Mouse (Mus musculus) layer of hippocampus, adult 9-10 months (tissue): ENCODE results near the gene Matn4.
A peak's percentile ranks its signal among the peaks of the same experiment; 100 is the strongest.

Experiments
- DNase-seq: peaks from one replicate; pipeline ENCODE4 v3.0.0; 2022; ENCODE audit warnings: low spot score

Matn4 gene

GRCm38 (mm10) chr2:164414581-164414980, 9.6 kb upstream of the Matn4 start:
- no peak for DNase-seq

DNA sequence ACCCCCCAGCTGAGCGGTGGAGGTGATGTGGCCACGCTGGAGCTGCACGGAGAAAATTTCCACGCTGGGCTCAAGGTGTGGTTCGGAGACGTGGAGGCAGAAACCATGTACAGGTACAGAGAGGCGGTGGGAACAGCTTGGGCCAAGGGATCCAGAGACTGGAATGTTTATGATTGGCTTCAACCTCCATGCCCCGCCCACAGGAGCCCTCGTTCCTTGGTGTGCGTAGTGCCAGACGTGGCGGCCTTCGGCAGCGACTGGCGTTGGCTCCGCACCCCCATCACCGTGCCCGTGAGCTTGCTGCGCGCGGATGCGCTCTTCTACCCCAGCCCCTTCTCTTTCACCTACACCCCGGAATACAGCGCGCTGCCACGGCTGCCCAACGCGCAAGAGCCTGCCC, 9.2 kb upstream of the Matn4 start:
- no peak for DNase-seq

DNA sequence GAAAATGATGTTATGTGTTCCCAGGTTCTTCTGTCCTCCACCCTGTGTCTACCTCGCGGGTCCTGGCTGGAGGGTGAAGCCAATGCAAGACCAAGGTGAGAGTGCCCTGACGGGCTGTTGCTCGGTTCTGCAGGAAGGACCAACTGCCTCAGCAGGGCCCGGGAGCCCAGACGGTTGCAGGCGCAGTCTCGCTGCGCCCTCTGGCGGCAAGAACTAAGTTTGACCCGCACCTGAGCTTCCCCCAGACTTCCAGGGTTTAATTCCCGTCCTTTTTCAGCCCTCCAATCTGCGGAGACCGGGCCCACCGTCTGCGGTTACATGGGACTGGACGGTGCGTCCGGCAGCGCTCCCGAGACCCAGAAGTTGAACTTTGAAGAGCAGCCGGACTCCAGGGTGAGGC, 2.7 kb upstream of the Matn4 start:
- no peak for DNase-seq

GRCm38 (mm10) chr2:164405519-164405918, 559 bp upstream of the Matn4 start:
- DNase-seq = no peak

- no peak for DNase-seq
Observed at GRCm38 (mm10) chr2:164404082-164404990, 624 bp downstream of the Matn4 start.

DNA sequence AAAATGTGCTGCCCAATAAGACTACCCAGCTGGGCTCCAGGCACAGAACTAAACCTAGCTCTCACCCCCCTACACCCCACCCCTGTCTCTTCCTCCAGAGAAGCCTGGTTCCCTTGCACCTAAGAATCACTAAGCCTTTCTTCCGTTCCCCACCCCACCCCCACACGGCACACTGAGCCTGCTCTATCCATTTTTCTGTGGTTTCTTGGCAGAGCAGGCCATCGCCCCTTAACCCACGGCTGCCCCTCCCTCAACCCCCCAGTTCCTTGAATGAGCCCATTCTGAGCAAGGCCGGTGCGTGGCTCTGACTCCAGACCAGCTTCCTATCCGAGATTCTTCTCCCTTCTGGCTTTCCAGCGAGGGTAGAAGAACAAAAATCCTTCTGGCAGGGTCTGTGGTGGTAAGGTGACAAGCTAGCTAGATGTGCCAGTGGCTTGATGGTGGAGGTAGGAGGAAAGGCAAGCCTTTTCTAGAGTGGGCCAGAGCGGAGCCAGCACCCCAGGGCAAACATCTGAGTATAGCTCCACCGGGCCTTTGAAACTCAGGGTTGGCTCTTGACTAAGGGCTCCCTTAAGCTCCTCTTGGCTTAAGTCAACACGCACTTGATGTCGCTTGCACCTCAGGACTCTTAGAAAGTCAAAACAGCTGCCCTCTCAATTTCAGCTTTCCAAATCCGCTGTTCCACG, 1.4 kb downstream of the Matn4 start:
- DNase-seq = no peak

- peak; percentile 39 for DNase-seq
Observed at GRCm38 (mm10) chr2:164402906-164403305, 2.1 kb downstream of the Matn4 start, which contains the start of gene Rbpjl. Rbpjl (plus strand) TSS chr2:164403141.

DNA sequence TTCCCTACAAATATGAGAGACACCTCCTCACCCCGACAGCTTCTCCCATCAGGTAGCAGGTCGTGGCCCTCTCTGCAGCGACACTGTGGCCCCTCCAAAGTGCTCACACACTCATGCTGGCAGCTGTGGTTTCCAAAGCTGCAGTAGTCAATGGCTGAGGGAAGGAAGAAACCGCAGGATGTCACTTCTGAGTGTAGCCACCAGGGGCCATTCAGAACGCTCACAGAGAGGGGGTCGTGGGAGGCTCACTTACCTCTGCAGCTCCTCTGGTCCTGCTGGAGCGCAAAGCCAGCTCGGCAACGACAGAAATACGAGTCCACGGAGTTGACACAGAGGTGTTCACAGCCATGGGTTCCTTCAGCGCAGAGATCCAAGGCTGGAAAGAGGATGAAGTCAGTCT, 8.0 kb downstream of the Matn4 start:
- DNase-seq = no peak

- DNase-seq = no peak
Observed at GRCm38 (mm10) chr2:164396076-164396475, 8.9 kb downstream of the Matn4 start.

- no peak for DNase-seq
Observed at GRCm38 (mm10) chr2:164393126-164393525, 11.8 kb downstream of the Matn4 start.

GRCm38 (mm10) chr2:164389499-164389898, 15.5 kb downstream of the Matn4 start:
- peak; percentile 63 for DNase-seq

GRCm38 (mm10) chr2:164389020-164389419, 15.9 kb downstream of the Matn4 start, which contains the start of gene Slpi:
Slpi (minus strand) TSS chr2:164389095.
- DNase-seq = no peak

- DNase-seq = no peak
Observed at GRCm38 (mm10) chr2:164386953-164387352, 18.0 kb downstream of the Matn4 start.

DNA sequence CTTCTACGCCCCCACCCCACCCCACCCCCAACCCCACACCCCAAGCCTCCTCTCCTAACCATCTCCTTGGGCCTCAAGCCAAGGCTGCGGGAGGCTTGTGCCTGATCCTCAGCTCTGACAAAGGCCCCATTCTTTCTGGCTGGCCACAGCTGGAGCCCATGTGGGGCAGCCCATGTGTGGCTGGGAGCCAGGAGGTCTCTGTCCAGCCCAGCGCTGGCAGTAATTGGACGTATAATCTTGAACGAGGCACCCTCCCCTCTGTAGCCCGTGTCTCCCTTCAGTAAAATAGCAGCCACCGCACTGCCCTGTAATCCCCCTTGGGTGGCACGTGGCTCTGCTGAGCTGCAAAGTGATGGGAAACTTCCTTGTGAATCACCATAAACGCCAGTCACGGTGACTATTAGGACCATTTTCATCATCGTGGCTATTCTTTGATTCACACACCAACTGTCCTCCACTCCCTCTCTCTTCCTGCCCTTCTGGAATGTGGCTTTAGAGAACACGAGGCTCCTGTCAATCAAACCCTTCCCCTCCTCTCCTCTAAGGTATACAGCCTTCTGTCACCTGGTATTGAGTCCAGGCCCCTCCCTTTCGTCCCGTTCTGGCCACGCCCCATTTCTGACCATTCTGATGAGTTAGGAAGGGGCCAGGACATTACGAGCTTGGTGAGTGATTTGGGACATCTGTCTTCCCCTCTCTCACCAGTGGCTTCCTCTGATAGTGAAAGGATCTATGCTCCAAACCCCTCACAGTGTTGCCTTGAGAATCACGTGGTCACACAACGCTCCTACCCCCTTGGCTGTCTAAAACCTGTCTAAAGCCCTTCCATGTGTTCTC, 18.8 kb downstream of the Matn4 start:
- DNase-seq = no peak

DNA sequence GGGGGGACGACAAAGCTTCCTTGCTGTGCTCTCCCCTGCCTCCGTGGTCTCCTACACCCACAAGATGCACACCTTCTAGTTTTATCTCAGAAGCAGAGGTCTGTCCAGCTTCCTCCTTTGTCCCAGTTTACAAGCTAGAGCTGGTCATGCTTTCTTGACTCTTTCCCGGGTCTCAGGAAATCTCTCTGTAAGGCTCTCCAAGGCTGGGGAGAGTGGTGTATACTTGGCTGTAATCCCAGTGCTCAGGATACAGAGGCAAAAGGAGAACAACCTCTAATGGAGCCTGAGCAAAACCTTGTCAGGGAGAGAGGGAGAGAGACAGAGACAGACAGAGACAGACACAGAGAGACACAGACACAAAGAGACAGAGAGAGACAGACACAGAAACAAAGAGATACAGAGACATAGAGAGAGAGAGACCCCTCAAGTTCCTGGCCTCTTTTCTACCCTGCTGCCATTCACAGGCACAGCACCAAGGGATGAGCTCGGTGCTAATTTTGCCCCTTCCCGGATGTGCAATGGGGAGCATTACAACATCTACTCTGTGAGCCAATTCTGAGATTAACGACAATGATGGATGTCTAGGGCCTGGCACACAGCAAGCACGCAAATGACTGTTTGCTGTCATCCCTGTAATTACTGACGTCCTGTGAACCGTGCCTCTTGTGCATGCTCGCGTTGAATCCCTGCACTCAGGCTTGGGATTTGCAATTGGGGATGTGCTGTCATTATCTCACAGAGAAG, 21.1 kb downstream of the Matn4 start:
- no peak for DNase-seq

DNA sequence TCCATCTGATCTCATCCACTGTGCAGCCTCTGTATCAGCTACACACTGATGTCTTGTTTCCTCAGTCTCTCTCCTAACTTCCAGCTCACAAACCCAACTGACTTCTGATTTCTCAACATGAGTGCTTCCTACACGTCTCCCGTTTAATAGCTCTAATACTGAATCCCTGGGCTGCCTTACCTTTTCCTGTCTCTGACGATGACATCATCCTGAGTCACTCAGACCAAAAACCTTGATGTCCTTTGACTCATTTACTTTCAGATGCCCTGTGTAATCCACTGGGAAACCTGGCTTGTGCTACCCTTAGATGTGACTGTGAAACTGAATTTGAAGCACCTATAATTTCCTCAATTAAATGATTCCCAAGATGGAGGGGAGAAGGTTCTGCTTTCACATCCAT, 22.0 kb downstream of the Matn4 start:
- no peak for DNase-seq

GRCm38 (mm10) chr2:164381726-164382125, 23.2 kb downstream of the Matn4 start:
- DNase-seq = no peak

- DNase-seq = no peak
Observed at GRCm38 (mm10) chr2:164377478-164378426, 27.2 kb downstream of the Matn4 start.

- DNase-seq = no peak
Observed at GRCm38 (mm10) chr2:164373187-164373586, 31.8 kb downstream of the Matn4 start.

- no peak for DNase-seq
Observed at GRCm38 (mm10) chr2:164372408-164373053, 32.4 kb downstream of the Matn4 start.
